Mouse (Mus musculus) gastrocnemius, adult 8-10 months (tissue): ENCODE measurements around the gene Samd3. TPM values are rescaled to one million over a fixed set of nuclear protein-coding genes. Genes with fewer than 3 reads are reported as not detected.

Source experiments
- DNase-seq, 2 experiments: peaks; one replicate each; pipeline ENCODE4 v3.0.0; 2022; ENCODE audit warnings: low spot score in 2 of 2
- total RNA-seq, 4 experiments: library from RNA; stranded (reverse); gene quantifications; 2 replicates each; pipeline ENCODE4 v1.2.4; 2022

Gene Samd3
- total RNA-seq: not detected

GRCm38 (mm10) chr10:26229488-26229887 is at the start of gene Samd3:
Gene Samd3, plus strand, starts transcription at chr10:26229707.
- DNase-seq: no peak

- no peak for DNase-seq
These were observed 44.2 kb upstream of the Samd3 start for GRCm38 (mm10) chr10:26185289-26185688.

DNA sequence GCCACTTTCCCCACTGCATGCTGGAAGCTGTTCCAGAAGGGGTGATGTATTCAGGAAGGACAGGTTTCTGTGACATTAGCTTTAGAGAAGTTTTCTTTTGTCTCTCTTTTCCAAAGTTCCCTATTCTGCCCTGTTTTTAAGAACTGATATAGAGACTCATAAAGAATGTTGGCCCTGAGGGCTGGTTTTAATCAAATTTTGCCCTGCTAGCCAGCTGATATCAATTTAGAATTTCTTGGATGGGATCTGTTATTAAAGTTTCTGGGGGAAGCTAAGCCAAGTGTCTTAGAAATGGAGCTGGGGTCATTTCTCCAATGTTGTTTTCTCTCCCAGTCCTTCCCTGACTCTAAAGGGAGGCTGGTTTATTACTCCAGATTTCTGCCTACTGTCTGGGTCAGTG is 38.7 kb upstream of the Samd3 start:
- DNase-seq: no peak

- DNase-seq: no peak
These were observed 34.6 kb upstream of the Samd3 start for GRCm38 (mm10) chr10:26194892-26195291.

- no peak for DNase-seq
These were observed 26.7 kb upstream of the Samd3 start for GRCm38 (mm10) chr10:26202708-26203368.

GRCm38 (mm10) chr10:26220729-26221128 is 8.8 kb upstream of the Samd3 start:
- no peak for DNase-seq

- DNase-seq: no peak
These were observed 3.3 kb upstream of the Samd3 start for GRCm38 (mm10) chr10:26226241-26226640.

GRCm38 (mm10) chr10:26226734-26227133 is 2.8 kb upstream of the Samd3 start:
- no peak for DNase-seq

DNA sequence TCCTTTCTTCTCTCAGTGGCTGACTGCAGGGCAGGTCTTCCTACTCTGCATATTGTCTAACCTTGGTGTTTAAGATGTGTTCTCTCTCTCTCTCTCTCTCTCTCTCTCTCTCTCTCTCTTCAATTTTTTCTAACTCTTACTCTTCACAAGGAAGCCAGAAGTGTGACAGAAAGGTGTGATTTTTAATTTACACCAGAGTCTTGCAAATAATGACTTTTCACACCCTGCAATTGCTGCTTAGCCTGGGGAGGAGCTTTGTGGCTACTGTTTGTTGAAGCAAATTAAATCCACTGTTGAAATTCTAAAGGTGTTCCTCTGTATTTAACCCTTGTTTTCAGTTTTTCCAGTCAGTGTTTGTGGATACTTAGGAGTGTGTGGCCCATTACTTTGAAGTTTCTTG is 1.3 kb upstream of the Samd3 start:
- DNase-seq: no peak

GRCm38 (mm10) chr10:26232071-26232653 is 2.7 kb downstream of the Samd3 start:
- DNase-seq: no peak

GRCm38 (mm10) chr10:26238559-26238958 is 9.1 kb downstream of the Samd3 start:
- no peak for DNase-seq

- no peak for DNase-seq
These were observed 9.6 kb downstream of the Samd3 start for GRCm38 (mm10) chr10:26239090-26239489.

DNA sequence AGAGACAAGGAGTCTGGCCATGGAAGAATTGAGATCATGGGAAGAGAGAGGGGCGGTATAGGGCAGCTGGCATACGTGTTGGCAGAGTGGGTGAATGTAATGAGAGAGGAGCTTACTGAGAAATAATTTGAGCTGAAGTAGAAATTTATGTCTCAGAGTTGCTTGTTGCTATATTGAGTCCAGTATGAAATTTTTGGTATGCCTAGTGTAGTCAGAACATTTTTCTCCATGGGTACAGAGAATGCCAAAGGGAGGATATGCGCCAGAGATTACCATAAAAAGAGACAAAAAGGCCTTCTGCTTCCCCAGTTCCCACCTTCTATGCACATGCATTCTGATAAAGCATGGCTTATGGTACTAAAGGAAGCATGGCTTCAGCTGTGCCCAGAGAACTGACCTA is 13.7 kb downstream of the Samd3 start:
- DNase-seq: no peak

GRCm38 (mm10) chr10:26244466-26244865 is 15.0 kb downstream of the Samd3 start:
- no peak for DNase-seq

- DNase-seq: no peak
These were observed 20.1 kb downstream of the Samd3 start for GRCm38 (mm10) chr10:26249426-26250165.

GRCm38 (mm10) chr10:26259908-26260307 is 30.4 kb downstream of the Samd3 start:
- no peak for DNase-seq

- DNase-seq: no peak
These were observed 34.4 kb downstream of the Samd3 start for GRCm38 (mm10) chr10:26263744-26264459.

DNA sequence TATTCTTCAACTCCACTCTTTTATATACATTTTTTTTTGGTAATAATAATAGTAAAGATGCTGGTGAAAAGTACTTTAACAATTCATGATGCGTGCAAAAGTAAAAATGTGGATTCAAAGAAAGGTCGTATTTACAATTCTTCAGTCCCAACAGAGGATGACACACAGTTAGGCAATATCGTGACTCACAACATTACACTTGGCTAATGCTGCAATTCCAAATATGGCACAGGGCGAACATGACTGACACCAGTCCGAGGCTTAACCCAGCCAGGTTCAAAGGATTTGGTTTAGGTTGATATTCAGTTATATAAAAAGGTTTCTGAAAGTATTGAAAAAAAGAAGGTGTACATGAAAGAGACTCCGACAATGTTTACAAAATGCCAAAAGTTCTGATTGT is 45.9 kb downstream of the Samd3 start:
- no peak for DNase-seq

DNA sequence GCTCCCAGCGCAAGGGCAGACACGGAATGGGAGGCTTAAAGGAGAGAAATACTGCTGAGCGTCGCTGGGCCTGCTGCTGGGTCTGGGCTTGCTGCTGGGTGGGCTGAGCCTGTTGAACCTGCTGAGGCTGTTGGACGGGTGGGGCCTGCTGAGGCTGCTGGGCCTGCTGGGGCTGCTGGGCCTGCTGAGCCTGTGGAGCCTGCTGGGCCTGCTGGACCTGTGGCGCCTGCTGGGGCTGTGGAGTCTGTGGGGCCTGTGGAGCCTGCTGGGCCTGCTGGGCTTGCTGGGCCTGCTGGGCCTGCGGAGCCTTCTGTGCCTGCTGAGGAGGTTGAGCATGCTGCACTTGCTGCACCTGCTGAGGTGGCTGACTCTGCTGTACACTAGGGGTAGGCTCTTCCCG is 50.5 kb downstream of the Samd3 start:
- DNase-seq: no peak

DNA sequence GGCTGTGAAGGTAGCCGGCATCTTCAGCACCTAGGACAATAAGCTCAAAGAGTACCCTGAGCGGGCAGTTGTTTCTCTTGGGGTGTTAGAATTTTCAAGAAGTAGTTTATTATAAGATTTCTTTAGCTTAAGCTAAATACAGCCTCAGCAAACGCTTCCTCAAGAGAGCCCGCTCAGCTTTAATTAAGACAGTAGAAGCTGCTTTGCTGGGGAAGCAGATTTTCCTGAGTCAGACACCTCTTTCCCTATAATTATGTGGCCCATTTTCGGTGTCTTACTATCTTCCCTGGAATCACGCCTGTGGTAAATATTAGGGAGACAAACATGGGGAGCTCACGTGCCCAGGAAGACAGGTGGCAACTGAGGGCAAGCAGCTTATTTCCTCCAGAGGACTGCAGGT is 57.6 kb downstream of the Samd3 start:
- DNase-seq: no peak

GRCm38 (mm10) chr10:26297200-26297599 is 67.7 kb downstream of the Samd3 start:
- DNase-seq: no peak

DNA sequence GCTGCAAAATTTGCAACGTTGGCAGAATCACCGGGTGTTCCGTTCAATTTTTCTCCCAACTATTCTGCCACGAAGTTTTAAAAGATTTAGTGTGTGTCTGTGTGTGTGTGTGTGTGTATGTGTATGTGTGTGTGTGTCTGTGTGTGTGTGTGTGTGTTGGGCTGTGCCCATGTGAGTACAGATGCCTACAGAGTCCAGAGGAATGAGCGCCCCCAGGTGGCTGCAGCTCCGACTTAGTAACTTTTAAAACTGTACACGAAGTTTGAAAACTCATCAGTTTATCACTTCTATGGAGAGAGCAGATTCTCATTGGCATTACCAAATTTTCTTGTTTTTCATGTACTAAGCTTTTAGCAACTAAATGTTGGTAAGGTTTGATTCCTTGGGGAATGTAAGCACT is 68.1 kb downstream of the Samd3 start:
- no peak for DNase-seq
